In the genomic region with DNA sequence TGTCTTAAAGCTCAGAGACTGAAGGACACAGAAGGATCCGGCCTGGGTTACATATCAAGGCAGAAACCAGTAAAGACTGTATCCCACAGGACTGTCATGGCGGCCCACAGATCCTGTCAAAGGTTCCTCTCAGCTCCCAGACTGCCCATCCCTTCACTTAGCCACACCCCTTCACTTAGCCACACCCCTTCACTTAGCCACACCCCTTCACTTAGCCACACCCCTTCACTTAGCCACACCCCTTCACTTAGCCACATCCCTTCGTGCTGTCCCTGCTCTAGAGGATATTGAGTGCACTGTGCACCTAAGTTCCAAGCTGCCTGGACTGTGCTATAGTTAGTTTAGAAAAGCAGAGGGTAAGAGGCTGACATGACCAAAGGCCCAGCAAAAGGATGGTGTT, we compare ENCODE assay signal across 12 mouse cellular contexts.
DNase-seq lines count a peak whose midpoint lies in the region; ATAC-seq lines count a peak whose summit lies in the region.
"Had no signal": no experiment of that assay in that cellular context is flagged by ENCODE, and none has a peak within 500 bp of the region (broad histone marks: within the 10 kb centered on the region; RNA-seq: fewer than 3 reads in every experiment).

No protein-coding gene starts in this region.

- ATAC-seq in liver, embryonic 13.5 days (ENCODE audit: low read depth) = no peak
- no peak for ATAC-seq in liver, embryonic 12.5 days
- peak; percentile 42 for ATAC-seq in CD4-positive, CD25-positive, alpha-beta regulatory T cell, adult 4 months
- ATAC-seq in megakaryocyte progenitor cell, adult 5-6 weeks (replicated peaks; ENCODE audit: poor library complexity) = peak; percentile 80

- H3K9ac ChIP-seq in liver, embryonic 13.5 days = no peak overlapping the region
- H3K9ac ChIP-seq in liver, embryonic 12.5 days = no peak overlapping the region
- H3K9ac ChIP-seq: embryonic facial prominence, embryonic 13.5 days had no signal

- 78% methylated on average over 3 of the region's 3 CpGs for WGBS in liver, embryonic 13.5 days (ENCODE audit: insufficient replicate concordance)
- 87% methylated on average over 3 of the region's 3 CpGs for WGBS in liver, embryonic 12.5 days (ENCODE audit: insufficient replicate concordance)
- WGBS in embryonic facial prominence, embryonic 10.5 days = 92% methylated on average over 3 of the region's 3 CpGs

- no peaks in the 10 kb centered on the region for H3K9me3 ChIP-seq in liver, embryonic 13.5 days (replicated peaks)
- no peaks in the 10 kb centered on the region for H3K9me3 ChIP-seq in liver, embryonic 12.5 days (replicated peaks)
- H3K9me3 ChIP-seq in embryonic facial prominence, embryonic 10.5 days = no peaks in the 10 kb centered on the region
- H3K9me3 ChIP-seq: embryonic facial prominence, embryonic 13.5 days had no signal

- H3K27ac ChIP-seq in liver, embryonic 13.5 days = no peak overlapping the region
- no peak overlapping the region for H3K27ac ChIP-seq in liver, embryonic 12.5 days
- no peak overlapping the region for H3K27ac ChIP-seq in embryonic facial prominence, embryonic 10.5 days (replicated peaks)
- H3K27ac ChIP-seq: embryonic facial prominence, embryonic 13.5 days had no signal

- no peaks in the 10 kb centered on the region for H3K27me3 ChIP-seq in liver, embryonic 13.5 days
- no peaks in the 10 kb centered on the region for H3K27me3 ChIP-seq in liver, embryonic 12.5 days (replicated peaks)
- no peaks in the 10 kb centered on the region for H3K27me3 ChIP-seq in embryonic facial prominence, embryonic 10.5 days (replicated peaks; ENCODE audit: low read depth, poor library complexity, severe bottlenecking)
- H3K27me3 ChIP-seq: embryonic facial prominence, embryonic 13.5 days had no signal

- DNase-seq in liver, embryonic 13.5 days = peak; percentile 9
- peak; percentile 1 for DNase-seq in c-Kit-negative CD71-positive TER-119-positive erythroid progenitor cells, embryonic 14.5 days (ENCODE audit: low read depth, low spot score)
- DNase-seq in right cerebral cortex, adult 18-20 months = no peak
- no peak for DNase-seq in embryonic facial prominence, embryonic 10.5 days (ENCODE audit: low spot score)
- DNase-seq: adrenal gland, postnatal 10 days; cerebellum, adult 18-20 months; lung, postnatal 10 days; spleen, adult 18-20 months had no signal

- H3K36me3 ChIP-seq in liver, embryonic 13.5 days = no peaks in the 10 kb centered on the region
- no peaks in the 10 kb centered on the region for H3K36me3 ChIP-seq in liver, embryonic 12.5 days
- H3K36me3 ChIP-seq in embryonic facial prominence, embryonic 10.5 days (replicated peaks) = 0 out of 2 replicates have a peak, but pooled peaks cover 3% of the 10 kb centered on the region
- H3K36me3 ChIP-seq: embryonic facial prominence, embryonic 13.5 days had no signal

- H3K4me3 ChIP-seq in liver, embryonic 13.5 days (replicated peaks) = no peak overlapping the region
- no peak overlapping the region for H3K4me3 ChIP-seq in liver, embryonic 12.5 days
- no peak overlapping the region for H3K4me3 ChIP-seq in embryonic facial prominence, embryonic 10.5 days
- H3K4me3 ChIP-seq: embryonic facial prominence, embryonic 13.5 days had no signal

- no peaks in the 10 kb centered on the region for H3K4me1 ChIP-seq in liver, embryonic 13.5 days (replicated peaks)
- no peaks in the 10 kb centered on the region for H3K4me1 ChIP-seq in liver, embryonic 12.5 days
- H3K4me1 ChIP-seq in embryonic facial prominence, embryonic 10.5 days = no peaks in the 10 kb centered on the region

- no peak overlapping the region for H3K4me2 ChIP-seq in liver, embryonic 13.5 days
- no peak overlapping the region for H3K4me2 ChIP-seq in liver, embryonic 12.5 days
- H3K4me2 ChIP-seq: embryonic facial prominence, embryonic 13.5 days had no signal

Comparison
In these comparisons a context has a peak if more than half of its experiments do, and no peak if none do; other contexts are left out.
1. ATAC-seq: peak in CD4-positive, CD25-positive, alpha-beta regulatory T cell, adult 4 months (single experiment) and megakaryocyte progenitor cell, adult 5-6 weeks (single experiment); none in liver, embryonic 13.5 days (single experiment) and liver, embryonic 12.5 days (single experiment).
2. DNase-seq: peak in liver, embryonic 13.5 days (single experiment) and c-Kit-negative CD71-positive TER-119-positive erythroid progenitor cells, embryonic 14.5 days (single experiment); none in right cerebral cortex, adult 18-20 months (single experiment) and embryonic facial prominence, embryonic 10.5 days (single experiment).